Mouse (Mus musculus) heart, postnatal 0 days (tissue): ENCODE measurements at regions not wholly inside any gene's neighbourhood (a gene's known extent, or its start where the extent isn't known, plus 50 kb on each side); places are given as distances from the start of the nearest gene placed in this dataset.

Source experiments
- ATAC-seq: fragments of 200-750 bp; cut with Nextera tagmentation; 2 replicates; pipeline ENCODE4 v1.8.0; 2017; ENCODE audit warnings: low read depth, moderate number of reproducible peaks, moderate library complexity; ENCODE audit not compliant: insufficient read depth
- DNase-seq: peaks from one replicate; pipeline ENCODE4 v3.0.0-alpha.2; 2016; ENCODE audit warnings: low spot score
- H3K27ac ChIP-seq: fragments of 300-500 bp; sonication (generic); 2 replicates; pipeline ENCODE4 v1.5.1; 2014; ENCODE audit warnings: low read depth, mild to moderate bottlenecking
- H3K27me3 ChIP-seq: fragments of 300-500 bp; sonication (generic); 2 replicates; pipeline ENCODE4 v1.6.1; 2014; ENCODE audit warnings: low read length, mixed read lengths; ENCODE audit not compliant: control insufficient read depth, insufficient read depth
- H3K36me3 ChIP-seq: fragments of 300-500 bp; sonication (generic); replicated peaks from 2 replicates; pipeline ENCODE4 v1.6.1; 2014; ENCODE audit warnings: low read length, mixed read lengths; ENCODE audit not compliant: control insufficient read depth, insufficient read depth
- H3K4me1 ChIP-seq: fragments of 300-500 bp; sonication (generic); 2 replicates; pipeline ENCODE4 v1.6.1; 2014; ENCODE audit warnings: antibody characterized with exemption; ENCODE audit not compliant: control insufficient read depth, insufficient read depth
- H3K4me2 ChIP-seq: fragments of 300-500 bp; sonication (generic); 2 replicates; pipeline ENCODE4 v1.6.1; 2014; ENCODE audit warnings: low read depth, mild to moderate bottlenecking, low read length, moderate library complexity
- H3K4me3 ChIP-seq: fragments of 300-500 bp; sonication (generic); 2 replicates; pipeline ENCODE4 v1.5.1; 2014; ENCODE audit warnings: low read depth, low read length
- H3K9ac ChIP-seq: fragments of 300-500 bp; sonication (generic); replicated peaks from 2 replicates; pipeline ENCODE4 v1.6.1; 2014; ENCODE audit warnings: low read depth, low read length, mixed read lengths
- H3K9me3 ChIP-seq: fragments of 300-500 bp; sonication (generic); replicated peaks from 2 replicates; pipeline ENCODE4 v1.6.1; 2016; ENCODE audit warnings: low read length; ENCODE audit not compliant: control insufficient read depth
- CTCF ChIP-seq: IDR thresholded peaks from 2 replicates; pipeline ENCODE4 v1.5.1; 2016; ENCODE audit warnings: antibody characterized with exemption, control low read depth, low read depth
- EP300 ChIP-seq: IDR thresholded peaks from 2 replicates; pipeline ENCODE4 v1.6.1; 2016; ENCODE audit warnings: antibody characterized with exemption, low read depth
- WGBS: fragments of 180-500 bp; shearing (Covaris S2); extraction: QIAGEN DNeasy Blood & Tissue Kit; methylation state at CpG from one replicate; pipeline ENCODE4 v1.1.7; 2014; 5-methylcytosine and 5-hydroxymethylcytosine counted together

DNA sequence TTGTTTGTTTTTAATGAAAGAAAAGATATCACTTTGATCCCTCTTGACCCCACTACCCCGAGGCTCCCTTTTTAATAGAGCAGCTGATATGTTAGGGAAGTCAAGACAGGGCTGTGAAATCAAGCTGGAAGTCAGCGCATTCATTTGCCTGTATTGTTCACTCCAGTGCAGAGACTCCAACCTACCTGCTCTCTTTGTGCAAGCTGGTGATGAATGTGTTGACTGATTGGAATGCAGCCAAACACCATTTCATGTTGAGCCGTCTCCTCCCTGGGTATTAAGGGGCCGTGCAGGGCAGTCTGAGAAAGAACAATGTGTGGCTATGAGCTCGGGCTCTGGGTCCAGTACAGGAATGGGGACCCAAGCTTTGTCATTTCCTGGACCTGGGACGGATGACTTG lies 557.4 kb upstream of the Zfp462 start:
- Histone ChIP-seq H3K27ac (no peak overlapping the region), H3K9me3 (no peaks in the 10 kb centered on the region), H3K4me1 (0 out of 2 replicates have a peak, but pooled peaks cover 5% of the 10 kb centered on the region), H3K4me3 (no peak overlapping the region), H3K9ac (no peak overlapping the region), H3K27me3 (no peaks in the 10 kb centered on the region), H3K36me3 (no peaks in the 10 kb centered on the region), H3K4me2 (no peak overlapping the region)
- no peak for DNase-seq
- no peak for TF ChIP-seq EP300
- TF ChIP-seq CTCF = no peak
- ATAC-seq = no peak
- 25% methylated on average over 6 of the region's 6 CpGs for WGBS

- Histone ChIP-seq H3K9me3 (no peaks in the 10 kb centered on the region), H3K9ac (no peak overlapping the region), H3K27me3 (no peaks in the 10 kb centered on the region), H3K27ac (no peak overlapping the region), H3K36me3 (no peaks in the 10 kb centered on the region), H3K4me1 (0 out of 2 replicates have a peak, but pooled peaks cover 5% of the 10 kb centered on the region), H3K4me2 (no peak overlapping the region), H3K4me3 (no peak overlapping the region)
- 39% methylated on average over 7 of the region's 7 CpGs for WGBS
- no peak for ATAC-seq
- no peak for DNase-seq
- TF ChIP-seq EP300 = no peak
- no peak for TF ChIP-seq CTCF
Observed at GRCm38 (mm10) chr4:54391536-54392208, 553.2 kb upstream of the Zfp462 start.

GRCm38 (mm10) chr4:54406151-54406550 lies 538.7 kb upstream of the Zfp462 start:
- Histone ChIP-seq H3K27ac (no peak overlapping the region), H3K4me2 (no peak overlapping the region), H3K9ac (no peak overlapping the region), H3K36me3 (no peaks in the 10 kb centered on the region), H3K9me3 (no peaks in the 10 kb centered on the region), H3K4me1 (no peaks in the 10 kb centered on the region), H3K27me3 (no peaks in the 10 kb centered on the region), H3K4me3 (no peak overlapping the region)
- no peak for DNase-seq
- WGBS = 73% methylated on average over 4 of the region's 4 CpGs
- TF ChIP-seq EP300 (no peak), CTCF (no peak)
- no peak for ATAC-seq

GRCm38 (mm10) chr4:54407930-54408329 lies 536.9 kb upstream of the Zfp462 start:
- no peak overlapping the region for H3K27ac ChIP-seq
- H3K4me1 ChIP-seq = no peaks in the 10 kb centered on the region
- H3K4me2 ChIP-seq = no peak overlapping the region
- ATAC-seq (no peak), DNase-seq (no peak)
- H3K9ac ChIP-seq = no peak overlapping the region
- no peaks in the 10 kb centered on the region for H3K9me3 ChIP-seq
- TF ChIP-seq EP300 (no peak), CTCF (no peak)
- H3K27me3 ChIP-seq = no peaks in the 10 kb centered on the region
- 58% methylated on average over 2 of the region's 2 CpGs for WGBS
- H3K36me3 ChIP-seq = no peaks in the 10 kb centered on the region
- H3K4me3 ChIP-seq = no peak overlapping the region

GRCm38 (mm10) chr4:54430789-54431188 lies 514.1 kb upstream of the Zfp462 start:
- WGBS = 62% methylated on average over 3 of the region's 3 CpGs
- no peak for TF ChIP-seq CTCF
- no peak for TF ChIP-seq EP300
- no peaks in the 10 kb centered on the region for H3K36me3 ChIP-seq
- no peak overlapping the region for H3K9ac ChIP-seq
- ATAC-seq = no peak
- H3K4me3 ChIP-seq = no peak overlapping the region
- DNase-seq = no peak
- no peaks in the 10 kb centered on the region for H3K9me3 ChIP-seq
- H3K4me1 ChIP-seq = no peaks in the 10 kb centered on the region
- H3K27me3 ChIP-seq = no peaks in the 10 kb centered on the region
- H3K4me2 ChIP-seq = no peak overlapping the region
- no peak overlapping the region for H3K27ac ChIP-seq

DNA sequence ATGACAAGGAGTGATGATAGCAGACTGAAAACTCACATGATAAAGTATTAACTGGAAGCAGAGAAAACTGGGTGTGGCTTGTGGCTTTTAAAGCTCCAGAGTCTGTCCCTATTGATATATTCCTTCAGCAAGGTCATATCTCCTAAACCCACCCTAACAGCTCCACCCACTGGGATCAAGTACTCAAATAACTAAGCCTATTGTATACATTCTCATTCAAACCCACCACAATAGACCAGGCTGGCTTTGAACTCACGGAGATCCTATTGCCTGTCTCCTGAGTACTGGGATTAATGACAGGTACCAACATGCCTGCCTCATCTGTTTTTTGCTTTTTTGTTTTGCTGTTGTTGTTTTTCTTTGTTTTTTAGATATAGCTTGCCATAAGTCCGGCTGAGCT lies 484.3 kb upstream of the Zfp462 start:
- H3K4me3 ChIP-seq = no peak overlapping the region
- H3K4me1 ChIP-seq = no peaks in the 10 kb centered on the region
- H3K27me3 ChIP-seq = no peaks in the 10 kb centered on the region
- no peak overlapping the region for H3K27ac ChIP-seq
- no peak for DNase-seq
- no peak overlapping the region for H3K9ac ChIP-seq
- no peak for TF ChIP-seq EP300
- no peak for TF ChIP-seq CTCF
- no peak overlapping the region for H3K4me2 ChIP-seq
- H3K36me3 ChIP-seq = no peaks in the 10 kb centered on the region
- no peaks in the 10 kb centered on the region for H3K9me3 ChIP-seq
- ATAC-seq = no peak
- 83% methylated on average over 2 of the region's 2 CpGs for WGBS
